Mouse (Mus musculus): Measurements from ENCODE around the gene Map2k5. TPM values are rescaled to one million over a fixed set of nuclear protein-coding genes. Genes with fewer than 3 reads are reported as not detected.

Map2k5 gene
- total RNA-seq, 2 experiments from 2014 or later = 29.8 to 30.6 TPM

GRCm38 (mm10) chr9:63201376-63202323 lies 176.1 kb downstream of the Map2k5 start:
- intact Hi-C loops (cut with DNase I) = no loop called here
- no peak for DNase-seq (ENCODE audit: low spot score in 2 of 2)

GRCm38 (mm10) chr9:63197252-63197651 lies 180.4 kb downstream of the Map2k5 start:
- peak in 1 of 2 experiments; percentile 40 for DNase-seq (ENCODE audit: low spot score in 2 of 2)
- intact Hi-C loops (cut with DNase I) = no loop called here

GRCm38 (mm10) chr9:63196114-63196682 lies 181.5 kb downstream of the Map2k5 start:
- intact Hi-C loops (cut with DNase I) = no loop called here
- no peak for DNase-seq (ENCODE audit: low spot score in 2 of 2)

GRCm38 (mm10) chr9:63195523-63195922 lies 182.2 kb downstream of the Map2k5 start:
- DNase-seq (ENCODE audit: low spot score in 2 of 2) = no peak
- intact Hi-C loops (cut with DNase I) = no loop called here

GRCm38 (mm10) chr9:63194791-63195190 lies 182.9 kb downstream of the Map2k5 start:
- intact Hi-C loops (cut with DNase I) = no loop called here
- DNase-seq (ENCODE audit: low spot score in 2 of 2) = no peak

GRCm38 (mm10) chr9:63192809-63193208 lies 184.9 kb downstream of the Map2k5 start:
- intact Hi-C loops (cut with DNase I) = no loop called here
- DNase-seq (ENCODE audit: low spot score in 2 of 2) = no peak

GRCm38 (mm10) chr9:63187310-63187709 lies 190.4 kb downstream of the Map2k5 start:
- DNase-seq (ENCODE audit: low spot score in 2 of 2) = no peak
- intact Hi-C loops (cut with DNase I) = no loop called here

GRCm38 (mm10) chr9:63185249-63185648 lies 192.5 kb downstream of the Map2k5 start:
- intact Hi-C loops (cut with DNase I) = no loop called here
- DNase-seq (ENCODE audit: low spot score in 2 of 2) = no peak

GRCm38 (mm10) chr9:63183864-63184263 lies 193.8 kb downstream of the Map2k5 start:
- intact Hi-C loops (cut with DNase I) = no loop called here
- no peak for DNase-seq (ENCODE audit: low spot score in 2 of 2)

GRCm38 (mm10) chr9:63182306-63182960 lies 195.3 kb downstream of the Map2k5 start:
- no peak for DNase-seq (ENCODE audit: low spot score in 2 of 2)
- intact Hi-C loops (cut with DNase I) = no loop called here

- intact Hi-C loops (cut with DNase I) = no loop called here
- DNase-seq (ENCODE audit: low spot score in 2 of 2) = no peak
These were observed 196.1 kb downstream of the Map2k5 start for GRCm38 (mm10) chr9:63181337-63182178.

GRCm38 (mm10) chr9:63178296-63178695 lies 199.4 kb downstream of the Map2k5 start:
- no peak for DNase-seq (ENCODE audit: low spot score in 2 of 2)
- intact Hi-C loops (cut with DNase I) = no loop called here

GRCm38 (mm10) chr9:63174001-63174721 lies 203.5 kb downstream of the Map2k5 start:
- intact Hi-C loops (cut with DNase I) = no loop called here
- DNase-seq (ENCODE audit: low spot score in 2 of 2) = no peak

- no peak for DNase-seq (ENCODE audit: low spot score in 2 of 2)
- intact Hi-C loops (cut with DNase I) = no loop called here
These were observed 205.8 kb downstream of the Map2k5 start for GRCm38 (mm10) chr9:63171951-63172350.

- intact Hi-C loops (cut with DNase I) = no loop called here
- DNase-seq (ENCODE audit: low spot score in 2 of 2) = no peak
These were observed 208.6 kb downstream of the Map2k5 start for GRCm38 (mm10) chr9:63169127-63169526.

- intact Hi-C loops (cut with DNase I) = no loop called here
- DNase-seq (ENCODE audit: low spot score in 2 of 2) = no peak
These were observed 212.6 kb downstream of the Map2k5 start for GRCm38 (mm10) chr9:63165070-63165469.

GRCm38 (mm10) chr9:63163756-63164155 lies 213.9 kb downstream of the Map2k5 start:
- intact Hi-C loops (cut with DNase I) = no loop called here
- no peak for DNase-seq (ENCODE audit: low spot score in 2 of 2)

- intact Hi-C loops (cut with DNase I) = no loop called here
- no peak for DNase-seq (ENCODE audit: low spot score in 2 of 2)
These were observed 225.8 kb downstream of the Map2k5 start for GRCm38 (mm10) chr9:63151949-63152348.
